Mouse (Mus musculus): Measurements from ENCODE around the gene Grik1.

The Grik1 gene

DNA sequence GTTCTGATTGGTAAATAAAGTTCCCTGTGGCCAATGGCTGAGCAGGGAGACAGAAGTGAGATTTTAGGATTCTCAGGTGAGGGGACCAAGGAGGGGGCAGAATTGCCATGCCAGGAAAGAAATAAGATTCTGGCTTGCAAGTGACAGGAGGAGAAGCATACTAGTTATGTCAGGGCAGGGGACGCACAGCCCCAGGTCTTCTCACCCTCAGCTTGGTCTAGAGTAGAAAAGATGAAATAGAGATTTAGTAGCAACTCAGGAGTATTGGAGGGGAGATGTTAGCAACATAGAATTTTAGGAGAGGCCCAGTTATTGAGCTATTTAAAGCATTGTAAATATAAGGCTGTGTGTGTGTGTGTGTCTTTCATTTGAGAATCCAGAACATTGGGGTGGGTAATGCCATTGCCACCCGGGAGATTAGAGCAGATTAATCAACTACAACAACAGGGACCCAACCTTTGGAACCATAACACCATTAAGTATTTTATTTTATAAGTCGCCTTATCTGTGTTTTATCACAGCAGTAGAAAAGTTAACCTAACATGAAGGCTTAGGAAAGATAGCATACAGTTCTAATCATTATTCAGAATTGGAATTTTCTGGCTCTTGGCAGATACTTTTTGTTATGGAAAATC lies 436.5 kb downstream of the Grik1 start:
- DNase-seq (ENCODE audit: low spot score), result no peak

- no peak for DNase-seq (ENCODE audit: low spot score)
These were observed 438.5 kb downstream of the Grik1 start for GRCm38 (mm10) chr16:87851550-87851949.

DNA sequence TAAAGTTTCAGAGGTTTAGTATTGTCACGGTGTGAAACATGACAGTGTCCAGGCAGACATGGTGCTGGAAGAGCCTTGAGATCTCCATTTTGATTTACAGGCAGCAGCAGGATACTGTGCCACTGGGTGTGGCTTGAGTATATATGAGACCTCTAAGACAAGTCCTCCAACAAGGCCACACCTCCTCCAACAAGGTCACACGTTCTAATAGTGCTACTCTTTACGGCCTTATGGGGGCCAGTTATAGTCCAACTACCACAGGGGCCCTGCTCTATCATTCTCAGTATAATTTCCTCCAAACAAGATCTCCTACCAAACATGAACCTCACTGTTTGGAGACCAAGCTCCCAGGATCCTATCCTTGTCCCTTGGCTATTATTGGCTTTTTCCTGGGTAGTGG lies 441.3 kb downstream of the Grik1 start:
- no peak for DNase-seq (ENCODE audit: low spot score)
